Mouse (Mus musculus) heart, embryonic 14.5 days (tissue): Measurements from ENCODE around the gene Clmn. TPM values are rescaled to one million over a fixed set of nuclear protein-coding genes. Genes with fewer than 3 reads are reported as not detected.

ENCODE experiments used
- ATAC-seq: fragments of 200-750 bp; cut with Nextera tagmentation; 2 replicates; pipeline ENCODE4 v1.8.0; 2017; ENCODE audit warnings: low read depth, moderate TSS enrichment; ENCODE audit not compliant: insufficient number of reproducible peaks, insufficient read depth, low FRiP score
- H3K27ac ChIP-seq, 2 experiments: fragments of 200-500 bp in 1 of 2; fragments of 300-500 bp in 1 of 2; sonication (generic) in 1 of 2; replicated peaks in 1 of 2; 2 replicates each; pipeline ENCODE4 v1.5.1; 2012 to 2014; ENCODE audit warnings: low read depth in 2 of 2, low read length in 2 of 2, control low read depth in 1 of 2, mild to moderate bottlenecking in 1 of 2, mixed read lengths in 1 of 2; ENCODE audit not compliant: control insufficient read depth in 1 of 2, insufficient read depth in 1 of 2
- H3K27me3 ChIP-seq: fragments of 300-500 bp; sonication (generic); 2 replicates; pipeline ENCODE4 v1.6.1; 2014; ENCODE audit warnings: mild to moderate bottlenecking, low read length, control low read depth; ENCODE audit not compliant: control insufficient read depth, insufficient read depth
- H3K36me3 ChIP-seq: fragments of 300-500 bp; sonication (generic); 2 replicates; pipeline ENCODE4 v1.6.1; 2014; ENCODE audit warnings: mild to moderate bottlenecking, control low read depth, low read length, mixed read lengths; ENCODE audit not compliant: control insufficient read depth, insufficient read depth
- H3K4me1 ChIP-seq, 2 experiments: fragments of 200-500 bp in 1 of 2; fragments of 300-500 bp in 1 of 2; sonication (generic) in 1 of 2; 2 replicates each; pipeline ENCODE4 v1.6.1; 2012 to 2014; ENCODE audit warnings: low read length in 2 of 2, control low read depth in 1 of 2, mixed read lengths in 1 of 2; ENCODE audit not compliant: control insufficient read depth in 2 of 2, insufficient read depth in 2 of 2
- H3K4me2 ChIP-seq: fragments of 300-500 bp; sonication (generic); 2 replicates; pipeline ENCODE4 v1.6.1; 2014; ENCODE audit warnings: mild to moderate bottlenecking, low read length
- H3K4me3 ChIP-seq, 2 experiments: fragments of 200-500 bp in 1 of 2; fragments of 300-500 bp in 1 of 2; sonication (generic) in 1 of 2; 2 replicates each; pipeline ENCODE4 v1.5.1; 2012 to 2014; ENCODE audit warnings: low read length in 2 of 2, mild to moderate bottlenecking in 2 of 2, control low read depth in 1 of 2, low read depth in 1 of 2, moderate library complexity in 1 of 2; ENCODE audit not compliant: control insufficient read depth in 1 of 2, insufficient read depth in 1 of 2
- H3K9ac ChIP-seq: fragments of 300-500 bp; sonication (generic); 2 replicates; pipeline ENCODE4 v1.6.1; 2014; ENCODE audit warnings: mild to moderate bottlenecking, low read length
- H3K9me3 ChIP-seq: fragments of 300-500 bp; sonication (generic); 2 replicates; pipeline ENCODE4 v1.6.1; 2016; ENCODE audit warnings: low read length, control low read depth; ENCODE audit not compliant: control insufficient read depth
- WGBS: fragments of 180-500 bp; shearing (Covaris S2); extraction: QIAGEN DNeasy Blood & Tissue Kit; methylation state at CpG from one replicate; pipeline ENCODE4 v1.1.7; 2014; 5-methylcytosine and 5-hydroxymethylcytosine counted together
- polyA plus RNA-seq: library from polyadenylated mRNA; unstranded; fragments of >200 nt; fragmentation: Nextera tagmentation; extraction: Ambion mirVana; gene quantifications from 2 replicates; pipeline ENCODE4 v1.2.1, GENCODE M21; 2014

The Clmn gene
- polyA plus RNA-seq, 1 experiment from 2014 or later: 0.49 TPM

GRCm38 (mm10) chr12:104904138-104904537, 39.3 kb upstream of the Clmn start:
- Histone ChIP-seq H3K4me2 (no peak overlapping the region), H3K4me1 (peaks cover 5 to 14% of the 10 kb centered on the region in 2 experiments), H3K9ac (no peak overlapping the region), H3K36me3 (no peaks in the 10 kb centered on the region), H3K9me3 (no peaks in the 10 kb centered on the region), H3K27ac (no peak overlapping the region), H3K27me3 (0 out of 2 replicates have a peak, but pooled peaks cover 2% of the 10 kb centered on the region), H3K4me3 (no peak overlapping the region)
- WGBS: 17% methylated on average over 5 of the region's 5 CpGs
- ATAC-seq: no peak

DNA sequence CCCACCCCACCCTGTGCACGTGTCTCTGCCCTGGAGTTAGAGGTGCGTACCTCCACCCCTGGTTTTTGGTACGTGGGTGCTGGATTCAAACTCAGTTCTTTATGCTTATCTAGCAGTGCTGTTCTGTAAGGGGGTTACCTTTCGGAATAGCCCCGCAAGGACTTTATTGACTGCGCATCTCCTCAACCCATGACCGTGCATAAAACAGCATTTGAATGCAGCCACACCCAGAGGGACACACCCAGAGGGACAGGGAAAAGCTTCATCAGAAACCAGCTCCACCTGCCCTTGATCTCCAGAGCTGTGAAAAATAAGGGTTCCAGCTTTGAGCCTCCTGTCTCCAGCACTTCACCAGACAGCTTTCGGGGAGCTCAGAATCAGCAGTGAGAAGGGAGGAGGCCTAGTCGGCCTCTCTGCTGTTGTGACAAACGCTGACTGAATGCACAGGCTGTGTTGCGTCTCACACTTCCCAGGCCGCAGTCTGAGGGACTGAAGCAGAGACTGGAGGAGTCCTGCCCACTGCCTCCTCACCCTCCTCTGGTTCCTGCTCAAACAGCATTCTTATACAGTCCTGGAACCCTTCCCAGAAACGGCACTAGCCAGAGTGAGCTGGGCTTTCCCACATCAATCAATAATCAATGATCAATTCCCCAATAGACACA, 37.6 kb upstream of the Clmn start:
- WGBS: 67% methylated on average over 13 of the region's 13 CpGs
- no peak overlapping the region for H3K27ac ChIP-seq

GRCm38 (mm10) chr12:104901320-104901719, 36.4 kb upstream of the Clmn start:
- H3K4me1 ChIP-seq: peaks cover 11 to 12% of the 10 kb centered on the region in 2 experiments
- WGBS: 56% methylated on average over 8 of the region's 8 CpGs
- H3K4me2 ChIP-seq: no peak overlapping the region
- H3K27me3 ChIP-seq: no peaks in the 10 kb centered on the region
- no peak overlapping the region for H3K27ac ChIP-seq
- H3K9me3 ChIP-seq: no peaks in the 10 kb centered on the region
- ATAC-seq: no peak
- H3K36me3 ChIP-seq: no peaks in the 10 kb centered on the region
- H3K4me3 ChIP-seq: no peak overlapping the region
- H3K9ac ChIP-seq: no peak overlapping the region

More for the DNA sequence above, 37.6 kb upstream of the Clmn start:
- Histone ChIP-seq H3K4me3 (no peak overlapping the region), H3K4me1 (peaks cover 5 to 6% of the 10 kb centered on the region in 2 experiments; a peak in 3 of 4 replicates), H3K9ac (no peak overlapping the region), H3K9me3 (no peaks in the 10 kb centered on the region), H3K4me2 (no peak overlapping the region), H3K27me3 (no peaks in the 10 kb centered on the region), H3K36me3 (no peaks in the 10 kb centered on the region)
- ATAC-seq: no peak

GRCm38 (mm10) chr12:104899835-104900234, 35.0 kb upstream of the Clmn start:
- no peak for ATAC-seq
- no peak overlapping the region for H3K27ac ChIP-seq
- no peak overlapping the region for H3K9ac ChIP-seq
- no peak overlapping the region for H3K4me3 ChIP-seq
- H3K4me1 ChIP-seq: peaks cover 11 to 12% of the 10 kb centered on the region in 2 experiments
- 49% methylated on average over 3 of the region's 3 CpGs for WGBS
- no peaks in the 10 kb centered on the region for H3K27me3 ChIP-seq
- H3K36me3 ChIP-seq: no peaks in the 10 kb centered on the region
- no peak overlapping the region for H3K4me2 ChIP-seq
- no peaks in the 10 kb centered on the region for H3K9me3 ChIP-seq

GRCm38 (mm10) chr12:104899161-104899560, 34.3 kb upstream of the Clmn start:
- H3K9ac ChIP-seq: no peak overlapping the region
- no peak for ATAC-seq
- WGBS: 48% methylated on average over 11 of the region's 11 CpGs

DNA sequence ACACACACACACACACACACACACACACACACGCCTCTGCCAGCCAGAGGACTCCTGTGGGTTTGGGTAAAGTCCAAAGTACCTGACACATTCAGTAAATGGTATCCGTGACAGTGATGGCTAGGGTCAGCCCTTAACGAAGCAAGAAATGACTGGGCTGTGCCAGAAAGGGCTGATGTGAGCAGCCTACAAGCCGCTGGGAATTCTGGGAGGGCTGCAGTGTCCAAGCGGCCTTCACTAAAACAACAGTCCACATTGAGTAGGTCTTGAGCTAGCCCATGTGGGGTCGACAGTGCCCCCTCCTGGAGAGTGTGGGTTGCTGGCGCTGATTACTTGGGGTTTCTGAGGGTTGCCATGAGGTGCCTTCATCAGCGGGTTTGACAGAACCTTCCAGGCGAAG, 33.8 kb upstream of the Clmn start:
- WGBS: 74% methylated on average over 9 of the region's 9 CpGs
- Histone ChIP-seq H3K4me1 (peaks cover 11 to 12% of the 10 kb centered on the region in 2 experiments), H3K9me3 (no peaks in the 10 kb centered on the region), H3K27me3 (no peaks in the 10 kb centered on the region), H3K9ac (no peak overlapping the region), H3K4me2 (no peak overlapping the region), H3K4me3 (no peak overlapping the region), H3K27ac (no peak overlapping the region), H3K36me3 (no peaks in the 10 kb centered on the region)
- ATAC-seq: no peak

More at GRCm38 (mm10) chr12:104899161-104899560, 34.3 kb upstream of the Clmn start:
- H3K9me3 ChIP-seq: no peaks in the 10 kb centered on the region
- no peak overlapping the region for H3K4me3 ChIP-seq
- no peak overlapping the region for H3K27ac ChIP-seq
- H3K27me3 ChIP-seq: no peaks in the 10 kb centered on the region
- H3K4me1 ChIP-seq: peaks cover 11 to 12% of the 10 kb centered on the region in 2 experiments
- H3K4me2 ChIP-seq: no peak overlapping the region
- H3K36me3 ChIP-seq: no peaks in the 10 kb centered on the region

GRCm38 (mm10) chr12:104897051-104897618, 32.3 kb upstream of the Clmn start:
- Histone ChIP-seq H3K27me3 (no peaks in the 10 kb centered on the region), H3K9ac (no peak overlapping the region), H3K4me2 (no peak overlapping the region), H3K36me3 (no peaks in the 10 kb centered on the region), H3K27ac (no peak overlapping the region), H3K4me3 (no peak overlapping the region), H3K4me1 (peaks cover 11 to 12% of the 10 kb centered on the region in 2 experiments), H3K9me3 (no peaks in the 10 kb centered on the region)
- ATAC-seq: no peak
- WGBS: 57% methylated on average over 8 of the region's 8 CpGs
